Comparison of ENCODE assay signal across 11 mouse cellular contexts in genomic region chr5:66756821-66757705, GRCm38 (mm10). TPM values are rescaled to one million over a fixed set of nuclear protein-coding genes. Genes with fewer than 3 reads are reported as not detected.
DNase-seq lines count a peak whose midpoint lies in the region; ATAC-seq and TF ChIP-seq lines count a peak whose summit lies in the region.
"Had no signal": no experiment of that assay in that cellular context is flagged by ENCODE, and none has a peak within 500 bp of the region (broad histone marks: within the 10 kb centered on the region; RNA-seq: fewer than 3 reads in every experiment).

No protein-coding gene starts in this region.

- no peak for TF ChIP-seq CTCF in heart, adult 2 months (IDR thresholded peaks at IDR 0.05)
- no peak for TF ChIP-seq CTCF in C2C12 (IDR thresholded peaks at IDR 0.05; ENCODE audit: control insufficient read depth, insufficient read depth, insufficient read length)

- no peaks in the 10 kb centered on the region for H3K27me3 ChIP-seq in heart, adult 2 months (ENCODE audit: control insufficient read depth, insufficient read depth, low read length)
- H3K27me3 ChIP-seq in C2C12 (ENCODE audit: control insufficient read depth, insufficient read depth, insufficient read length): peaks cover 22% of the 10 kb centered on the region
- no peaks in the 10 kb centered on the region for H3K27me3 ChIP-seq in forebrain, embryonic 14.5 days (replicated peaks; ENCODE audit: control insufficient read depth, insufficient read depth, low read length)
- H3K27me3 ChIP-seq in midbrain, embryonic 16.5 days (ENCODE audit: control insufficient read depth, insufficient read depth, low read depth, low read length): no peaks in the 10 kb centered on the region
- H3K27me3 ChIP-seq in liver, embryonic 11.5 days (replicated peaks; ENCODE audit: control insufficient read depth, insufficient read depth, low read length): no peaks in the 10 kb centered on the region

- ATAC-seq in forebrain, embryonic 14.5 days: peak; percentile 68
- ATAC-seq in midbrain, embryonic 16.5 days: peak; percentile 91
- no peak for ATAC-seq in liver, embryonic 11.5 days (replicated peaks; ENCODE audit: low FRiP score)

- H3K79me2 ChIP-seq in heart, adult 2 months (replicated peaks; ENCODE audit: control insufficient read depth, insufficient read depth, low read length): peaks cover 5% of the 10 kb centered on the region
- H3K79me2 ChIP-seq in C2C12 (ENCODE audit: control insufficient read depth, insufficient read depth): no peaks in the 10 kb centered on the region

- H3K4me3 ChIP-seq in heart, adult 2 months: no peak overlapping the region
- H3K4me3 ChIP-seq in C2C12 (ENCODE audit: insufficient read depth, poor library complexity, severe bottlenecking): no peak overlapping the region
- H3K4me3 ChIP-seq in forebrain, embryonic 14.5 days (ENCODE audit: low read depth, low read length): no peak overlapping the region
- no peak overlapping the region for H3K4me3 ChIP-seq in midbrain, embryonic 16.5 days (ENCODE audit: low read depth, low read length)
- H3K4me3 ChIP-seq in liver, embryonic 11.5 days (ENCODE audit: low read depth, low read length): no peak overlapping the region

- H3K9ac ChIP-seq in heart, adult 2 months (ENCODE audit: low read depth, low read length): no peak overlapping the region
- no peak overlapping the region for H3K9ac ChIP-seq in forebrain, embryonic 14.5 days (ENCODE audit: low read length)
- peak overlapping the region; percentile 30; the same call in 1 of the 2 replicates for H3K9ac ChIP-seq in midbrain, embryonic 16.5 days (ENCODE audit: low read depth, low read length)
- H3K9ac ChIP-seq in liver, embryonic 11.5 days (ENCODE audit: low read depth, low read length): no peak overlapping the region
- H3K9ac ChIP-seq: lung, embryonic 14.5 days had no signal

- no peaks in the 10 kb centered on the region for H3K9me3 ChIP-seq in forebrain, embryonic 14.5 days (replicated peaks; ENCODE audit: control insufficient read depth, low read length)
- H3K9me3 ChIP-seq in midbrain, embryonic 16.5 days (replicated peaks; ENCODE audit: control insufficient read depth, low read length, poor library complexity, severe bottlenecking): no peaks in the 10 kb centered on the region
- H3K9me3 ChIP-seq in liver, embryonic 11.5 days (ENCODE audit: control insufficient read depth, low read length): no peaks in the 10 kb centered on the region

- 51% methylated on average over 10 of the region's 10 CpGs for WGBS in heart, adult 2 months
- WGBS in forebrain, embryonic 14.5 days: 75% methylated on average over 10 of the region's 10 CpGs
- 65% methylated on average over 10 of the region's 10 CpGs for WGBS in midbrain, embryonic 16.5 days
- 72% methylated on average over 10 of the region's 10 CpGs for WGBS in liver, embryonic 11.5 days

- no peaks in the 10 kb centered on the region for H3K79me3 ChIP-seq in C2C12 (ENCODE audit: low read depth)

- H3K27ac ChIP-seq in heart, adult 2 months: no peak overlapping the region
- H3K27ac ChIP-seq in forebrain, embryonic 14.5 days (ENCODE audit: low read depth, low read length): peak overlapping the region; percentile 30; the same call in 1 of the 2 replicates
- H3K27ac ChIP-seq in midbrain, embryonic 16.5 days (ENCODE audit: low read length): peak overlapping the region; percentile 73
- no peak overlapping the region for H3K27ac ChIP-seq in liver, embryonic 11.5 days (ENCODE audit: low read depth, low read length)

- H3K4me1 ChIP-seq in heart, adult 2 months (ENCODE audit: control insufficient read depth, insufficient read depth, low read length): peaks cover 25% of the 10 kb centered on the region
- peaks cover 9% of the 10 kb centered on the region; the same call in 1 of the 2 replicates for H3K4me1 ChIP-seq in forebrain, embryonic 14.5 days (ENCODE audit: control insufficient read depth, insufficient read depth, low read length)
- peaks cover 19% of the 10 kb centered on the region for H3K4me1 ChIP-seq in midbrain, embryonic 16.5 days (ENCODE audit: control insufficient read depth, insufficient read depth, low read length)
- no peaks in the 10 kb centered on the region for H3K4me1 ChIP-seq in liver, embryonic 11.5 days (replicated peaks; ENCODE audit: control insufficient read depth, insufficient read depth, low read length)

- H3K4me2 ChIP-seq in forebrain, embryonic 14.5 days (ENCODE audit: low read length): no peak overlapping the region
- H3K4me2 ChIP-seq in midbrain, embryonic 16.5 days (ENCODE audit: low read length): peak overlapping the region; percentile 12; the same call in 1 of the 2 replicates
- no peak overlapping the region for H3K4me2 ChIP-seq in liver, embryonic 11.5 days
- H3K4me2 ChIP-seq: lung, embryonic 14.5 days had no signal

- H3K36me3 ChIP-seq in heart, adult 2 months (ENCODE audit: control insufficient read depth, insufficient read depth, low read length): peaks cover 24% of the 10 kb centered on the region
- H3K36me3 ChIP-seq in C2C12 (ENCODE audit: control insufficient read depth, insufficient read depth): no peaks in the 10 kb centered on the region
- no peaks in the 10 kb centered on the region for H3K36me3 ChIP-seq in forebrain, embryonic 14.5 days (ENCODE audit: control insufficient read depth, insufficient read depth, low read length)
- no peaks in the 10 kb centered on the region for H3K36me3 ChIP-seq in midbrain, embryonic 16.5 days (ENCODE audit: control insufficient read depth, insufficient read depth, low read length)
- no peaks in the 10 kb centered on the region for H3K36me3 ChIP-seq in liver, embryonic 11.5 days (ENCODE audit: control insufficient read depth, insufficient read depth, low read length)
- H3K36me3 ChIP-seq: G1E had no signal

- TF ChIP-seq POLR2A in heart, adult 2 months (IDR thresholded peaks at IDR 0.05; ENCODE audit: insufficient read depth, low read depth, low read length): no peak

- TF ChIP-seq EP300 in heart, adult 2 months (IDR thresholded peaks at IDR 0.05; ENCODE audit: insufficient read depth, low read depth, low read length): no peak

- H3ac ChIP-seq in C2C12 (ENCODE audit: control insufficient read depth, insufficient read length, low read depth): no peak overlapping the region

- intact Hi-C loops in heart, adult 2 months (cut with DNase I): loop anchor here (5.0 kb wide), 1 partner anchor 40 kb away; no protein-coding TSS in a partner anchor

- peak; percentile 88 for DNase-seq in heart, adult 11 months
- DNase-seq in heart, adult 2 months: no peak
- peak; percentile 66 for DNase-seq in forebrain, embryonic 14.5 days (ENCODE audit: low spot score)
- DNase-seq in layer of hippocampus, adult 8-10 months (ENCODE audit: low spot score in 2 of 2): no peak
- DNase-seq in spleen, postnatal 4 days (ENCODE audit: low spot score in 2 of 2): no peak
- DNase-seq in liver, embryonic 11.5 days (ENCODE audit: low spot score): no peak
- DNase-seq: lung, embryonic 14.5 days had no signal

TF ChIP-seq in C2C12, 6 proteins besides CTCF, POLR2A, EP300 and RAD21:
- TF ChIP-seq MYOG (IDR thresholded peaks at IDR 0.05; ENCODE audit: control insufficient read depth, extremely low read depth, insufficient read length): no peak
- peak; percentile 31 for TF ChIP-seq CEBPB (IDR thresholded peaks at IDR 0.05; ENCODE audit: low read depth)

RNA-seq across cellular contexts. Expression of gene Limch1, which starts 11.4 kb away (rescaled TPM):
- 100 to 1,000 TPM; 230 to 277 TPM for total RNA-seq in heart, adult 2 months (2021)
- 60.2 and 120 TPM in 2 replicates for polyA plus RNA-seq in heart, adult 2 months (2012; rRNA removed)
- not detected for polyA plus RNA-seq in C2C12 (2012; fragmentation: generic; extraction: Trizol)
- 55.6 and 77.6 TPM in 2 replicates for polyA plus RNA-seq in forebrain, embryonic 14.5 days (2014; fragmentation: Nextera tagmentation; extraction: Ambion mirVana)
- polyA plus RNA-seq in midbrain, embryonic 16.5 days (2015; fragmentation: Nextera tagmentation; extraction: Ambion mirVana): 40.4 and 48.8 TPM in 2 replicates
- 100 to 1,000 TPM; 112 to 133 (median 124) TPM for total RNA-seq in layer of hippocampus, adult 8-10 months (2022)
- 11.6 and 13.4 TPM in 2 replicates for polyA plus RNA-seq in liver, embryonic 11.5 days (2014; fragmentation: Nextera tagmentation; extraction: Ambion mirVana)
- total RNA-seq: granulocyte monocyte progenitor cell, adult 5-6 weeks had no signal
- polyA plus RNA-seq: G1E had no signal

Comparison
In these comparisons a context has a peak if more than half of its experiments do, and no peak if none do; other contexts are left out.
1. DNase-seq: peak in heart, adult 11 months (single experiment) and forebrain, embryonic 14.5 days (single experiment); none in heart, adult 2 months (0 of 2), layer of hippocampus, adult 8-10 months (0 of 2), spleen, postnatal 4 days (0 of 2) and liver, embryonic 11.5 days (single experiment).
2. H3K27ac ChIP-seq: peak in forebrain, embryonic 14.5 days (single experiment) and midbrain, embryonic 16.5 days (single experiment); none in heart, adult 2 months (single experiment) and liver, embryonic 11.5 days (single experiment).
3. RNA of gene Limch1, which starts 11.4 kb away (polyA plus RNA-seq): 60.2 to 120 TPM in heart, adult 2 months, 55.6 to 77.6 TPM in forebrain, embryonic 14.5 days, 40.4 to 48.8 TPM in midbrain, embryonic 16.5 days and 11.6 to 13.4 TPM in liver, embryonic 11.5 days; not detected in C2C12 (single experiment); every median in the first group is over 10 times any median in the second.